ENCODE assay signal across 12 mouse cellular contexts in genomic region chr3:138809509-138809908, GRCm38 (mm10).
"Had no signal": no experiment of that assay in that cellular context is flagged by ENCODE, and none has a peak within 500 bp of the region (broad histone marks: within the 10 kb centered on the region; RNA-seq: fewer than 3 reads in every experiment).

No protein-coding gene starts in this region.

- H3K36me3 ChIP-seq: limb, embryonic 10.5 days; liver, embryonic 15.5 days had no signal

- H3K9ac ChIP-seq: liver, embryonic 15.5 days had no signal

- H3K4me1 ChIP-seq: liver, embryonic 15.5 days had no signal

- DNase-seq: kidney, adult 8-10 months; lung, adult 2 months; lung, postnatal 36 days; midbrain, embryonic 14.5 days; right cerebral cortex, postnatal 14 days; thymus, adult 18-20 months; thymus, postnatal 14 days had no signal

- H3K27me3 ChIP-seq: liver, embryonic 15.5 days had no signal

- H3K9me3 ChIP-seq: limb, embryonic 10.5 days; liver, embryonic 15.5 days had no signal

- H3K4me2 ChIP-seq: liver, embryonic 11.5 days; liver, embryonic 15.5 days had no signal

- H3K4me3 ChIP-seq: limb, embryonic 10.5 days; liver, embryonic 15.5 days had no signal

- H3K27ac ChIP-seq: limb, embryonic 10.5 days; liver, embryonic 15.5 days had no signal

- ATAC-seq: intestine, postnatal 0 days; lung, postnatal 0 days had no signal
